Mouse (Mus musculus): ENCODE measurements around the gene Stip1. TPM values are rescaled to one million over a fixed set of nuclear protein-coding genes. Genes with fewer than 3 reads are reported as not detected.
"Not testable (repeated sequence)": the region's sequence is repeated elsewhere in the genome, so short reads cannot be mapped to it uniquely, and the experiment has no call there.

The Stip1 gene
- total and polyA plus RNA-seq, 2 experiments from 2014 or later: 94.6 to 98.3 TPM

DNA sequence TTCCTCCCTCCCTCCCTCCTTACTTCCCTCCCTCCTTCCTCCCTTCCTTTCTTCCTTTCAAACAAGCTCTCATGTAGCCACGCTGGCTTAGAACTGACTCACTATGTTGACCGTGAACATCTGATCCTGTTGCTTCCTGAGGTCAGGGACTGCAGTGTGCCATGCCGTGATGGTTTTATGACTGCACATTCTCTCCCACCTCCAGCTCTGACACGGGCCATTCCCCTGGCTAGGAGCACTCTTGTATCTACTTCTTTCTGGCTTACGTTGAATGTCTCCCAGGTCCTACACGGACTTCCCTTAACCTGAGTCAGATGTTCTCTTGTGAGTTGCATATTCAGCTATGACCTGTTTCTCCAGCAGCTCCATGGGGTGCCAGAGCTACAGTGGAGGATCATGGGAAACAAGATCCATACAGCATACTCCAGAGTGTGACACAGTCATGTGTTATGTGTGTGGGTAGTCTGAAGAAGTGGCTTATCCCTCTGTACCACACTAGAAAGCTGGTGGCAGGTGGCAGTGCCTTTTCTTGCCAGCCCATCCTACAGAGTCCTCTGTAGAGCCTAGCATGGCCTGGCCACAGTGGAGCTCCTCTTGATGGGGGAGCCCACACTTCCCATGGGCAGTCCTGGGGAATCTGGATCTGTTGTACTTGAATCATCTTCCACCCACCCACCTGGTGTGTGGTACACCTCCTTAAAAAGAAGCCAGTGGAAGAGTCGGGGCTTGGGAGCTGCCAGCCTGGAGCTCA lies 41.9 kb upstream of the Stip1 start:
- no peak overlapping the region for H3K4me2 ChIP-seq (ENCODE audit: low read depth, low read length)
- DNase-seq (ENCODE audit: low spot score): no peak
- no peak overlapping the region for H3K4me3 ChIP-seq (ENCODE audit: low read depth, low read length)
- H3K4me1 ChIP-seq (ENCODE audit: control insufficient read depth, insufficient read depth): 0 out of 2 replicates have a peak, but pooled peaks cover 7% of the 10 kb centered on the region
- ATAC-seq (ENCODE audit: insufficient read depth, low read depth): no peak
- no peaks in the 10 kb centered on the region for H3K36me3 ChIP-seq (replicated peaks; ENCODE audit: control insufficient read depth, insufficient read depth, low read length)
- 69% methylated on average over 7 of the region's 7 CpGs for WGBS
- H3K27me3 ChIP-seq (ENCODE audit: control insufficient read depth, insufficient read depth, low read length): no peaks in the 10 kb centered on the region
- no peak overlapping the region for H3K9ac ChIP-seq (replicated peaks; ENCODE audit: low read depth, low read length)
- H3K27ac ChIP-seq (ENCODE audit: low read depth): no peak overlapping the region
- H3K9me3 ChIP-seq (replicated peaks; ENCODE audit: control insufficient read depth, low read length): no peaks in the 10 kb centered on the region
- TF ChIP-seq EP300 (IDR thresholded peaks at IDR 0.05; ENCODE audit: low read depth) (no peak), CTCF (IDR thresholded peaks at IDR 0.05; ENCODE audit: low read depth) (no peak)

- Histone ChIP-seq H3K36me3 (replicated peaks; ENCODE audit: control insufficient read depth, insufficient read depth, low read length) (no peaks in the 10 kb centered on the region), H3K9ac (replicated peaks; ENCODE audit: low read depth, low read length) (no peak overlapping the region), H3K4me2 (ENCODE audit: low read depth, low read length) (no peak overlapping the region), H3K9me3 (replicated peaks; ENCODE audit: control insufficient read depth, low read length) (no peaks in the 10 kb centered on the region), H3K27ac (ENCODE audit: low read depth) (no peak overlapping the region), H3K27me3 (ENCODE audit: control insufficient read depth, insufficient read depth, low read length) (no peaks in the 10 kb centered on the region), H3K4me1 (ENCODE audit: control insufficient read depth, insufficient read depth) (0 out of 2 replicates have a peak, but pooled peaks cover 6% of the 10 kb centered on the region), H3K4me3 (ENCODE audit: low read depth, low read length) (no peak overlapping the region)
- TF ChIP-seq CTCF (IDR thresholded peaks at IDR 0.05; ENCODE audit: low read depth): no peak
- TF ChIP-seq EP300 (IDR thresholded peaks at IDR 0.05; ENCODE audit: low read depth): no peak
- DNase-seq (ENCODE audit: low spot score) (no peak), ATAC-seq (ENCODE audit: insufficient read depth, low read depth) (no peak)
- WGBS: 83% methylated on average over 7 of the region's 7 CpGs
These were observed 38.5 kb upstream of the Stip1 start for GRCm38 (mm10) chr19:7078271-7078670.

GRCm38 (mm10) chr19:7077666-7078065 lies 37.9 kb upstream of the Stip1 start:
- Histone ChIP-seq H3K27me3 (ENCODE audit: control insufficient read depth, insufficient read depth, low read length) (no peaks in the 10 kb centered on the region), H3K4me3 (ENCODE audit: low read depth, low read length) (no peak overlapping the region), H3K36me3 (replicated peaks; ENCODE audit: control insufficient read depth, insufficient read depth, low read length) (no peaks in the 10 kb centered on the region), H3K4me2 (ENCODE audit: low read depth, low read length) (no peak overlapping the region), H3K9ac (replicated peaks; ENCODE audit: low read depth, low read length) (no peak overlapping the region), H3K9me3 (replicated peaks; ENCODE audit: control insufficient read depth, low read length) (no peaks in the 10 kb centered on the region), H3K27ac (ENCODE audit: low read depth) (no peak overlapping the region), H3K4me1 (ENCODE audit: control insufficient read depth, insufficient read depth) (peaks cover 2% of the 10 kb centered on the region; the same call in 1 of the 2 replicates)
- WGBS: 66% methylated on average over 9 of the region's 9 CpGs
- TF ChIP-seq EP300 (IDR thresholded peaks at IDR 0.05; ENCODE audit: low read depth): no peak
- TF ChIP-seq CTCF (IDR thresholded peaks at IDR 0.05; ENCODE audit: low read depth): no peak
- ATAC-seq (ENCODE audit: insufficient read depth, low read depth) (no peak), DNase-seq (ENCODE audit: low spot score) (no peak)

DNA sequence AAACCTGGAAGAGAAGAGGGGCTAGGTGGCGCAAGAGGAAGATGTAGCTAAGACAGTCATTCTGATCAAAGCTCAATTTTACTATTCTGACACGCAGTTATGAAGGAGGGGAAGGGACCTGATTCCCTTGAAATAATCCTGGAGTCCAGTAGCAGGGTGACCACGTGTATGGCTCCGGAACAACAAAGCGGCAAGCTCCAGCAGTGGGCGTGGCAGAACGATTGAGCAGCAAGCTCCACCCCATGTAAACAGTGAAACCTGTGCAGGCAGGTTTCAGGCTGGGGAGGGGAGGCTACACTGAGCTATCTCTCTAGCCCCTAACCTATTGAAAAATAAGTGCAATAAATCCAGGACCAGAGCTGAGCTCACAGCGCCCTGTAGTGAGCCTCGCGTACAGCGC lies 35.6 kb upstream of the Stip1 start:
- ATAC-seq (ENCODE audit: insufficient read depth, low read depth); H3K36me3 ChIP-seq (replicated peaks; ENCODE audit: control insufficient read depth, insufficient read depth, low read length); H3K9ac ChIP-seq (replicated peaks; ENCODE audit: low read depth, low read length); H3K27me3 ChIP-seq (ENCODE audit: control insufficient read depth, insufficient read depth, low read length); H3K4me3 ChIP-seq (ENCODE audit: low read depth, low read length); H3K4me1 ChIP-seq (ENCODE audit: control insufficient read depth, insufficient read depth); H3K9me3 ChIP-seq (replicated peaks; ENCODE audit: control insufficient read depth, low read length); H3K27ac ChIP-seq (ENCODE audit: low read depth); H3K4me2 ChIP-seq (ENCODE audit: low read depth, low read length); DNase-seq (ENCODE audit: low spot score): not testable (repeated sequence)
- 86% methylated on average over 11 of the region's 11 CpGs for WGBS

- DNase-seq (ENCODE audit: low spot score): no peak
- Histone ChIP-seq H3K9me3 (replicated peaks; ENCODE audit: control insufficient read depth, low read length) (no peaks in the 10 kb centered on the region), H3K36me3 (replicated peaks; ENCODE audit: control insufficient read depth, insufficient read depth, low read length) (no peaks in the 10 kb centered on the region), H3K4me3 (ENCODE audit: low read depth, low read length) (no peak overlapping the region), H3K9ac (replicated peaks; ENCODE audit: low read depth, low read length) (no peak overlapping the region), H3K4me1 (ENCODE audit: control insufficient read depth, insufficient read depth) (peaks cover 5% of the 10 kb centered on the region; the same call in 1 of the 2 replicates), H3K27ac (ENCODE audit: low read depth) (no peak overlapping the region), H3K27me3 (ENCODE audit: control insufficient read depth, insufficient read depth, low read length) (no peaks in the 10 kb centered on the region), H3K4me2 (ENCODE audit: low read depth, low read length) (no peak overlapping the region)
- ATAC-seq (ENCODE audit: insufficient read depth, low read depth): no peak
- WGBS: 69% methylated on average over 12 of the region's 12 CpGs
- TF ChIP-seq EP300 (IDR thresholded peaks at IDR 0.05; ENCODE audit: low read depth) (no peak), CTCF (IDR thresholded peaks at IDR 0.05; ENCODE audit: low read depth) (no peak)
These were observed 34.4 kb upstream of the Stip1 start for GRCm38 (mm10) chr19:7073997-7074781.
